Mouse (Mus musculus): ENCODE data around the gene Vps8.

DNA sequence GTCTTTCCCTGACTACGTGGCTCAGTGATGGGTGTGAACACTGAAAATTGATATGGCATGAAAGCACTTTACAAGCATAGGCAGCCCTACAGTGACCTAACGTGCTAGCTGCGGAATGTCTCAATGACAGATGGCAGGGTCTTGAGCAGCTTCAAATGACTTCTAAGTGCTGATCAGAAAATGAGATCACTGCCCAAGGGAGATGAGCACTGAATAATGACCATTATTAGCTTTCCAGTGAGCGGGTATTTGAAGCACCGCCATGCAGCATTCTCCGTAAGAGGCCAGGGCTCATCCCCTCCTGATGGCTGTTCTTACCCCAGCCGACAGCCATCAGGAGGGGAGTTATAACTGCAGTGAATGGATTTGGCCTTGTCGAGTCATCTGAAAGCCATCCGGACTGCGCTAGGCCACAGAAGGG is 153.1 kb downstream of the Vps8 start:
- no peak for TF ChIP-seq POLR2A (IDR thresholded peaks at IDR 0.05; ENCODE audit: low read depth, low read length)
- TF ChIP-seq CTCF (IDR thresholded peaks at IDR 0.05; ENCODE audit: extremely low read depth, insufficient read depth, insufficient read length, insufficient replicate concordance) = no peak

All from spleen, adult 2 months (tissue).